Mouse (Mus musculus) neutrophil, adult 65 days (primary cell): ENCODE data around the gene Klc1. TPM values are rescaled to one million over a fixed set of nuclear protein-coding genes. Genes with fewer than 3 reads are reported as not detected.

ENCODE experiments used
- total RNA-seq: library from RNA; stranded (reverse); gene quantifications from 2 replicates; pipeline ENCODE4 v1.2.4, GENCODE M21; 2023

Gene Klc1
- total RNA-seq = 42.7 and 44.9 TPM in 2 replicates

DNA sequence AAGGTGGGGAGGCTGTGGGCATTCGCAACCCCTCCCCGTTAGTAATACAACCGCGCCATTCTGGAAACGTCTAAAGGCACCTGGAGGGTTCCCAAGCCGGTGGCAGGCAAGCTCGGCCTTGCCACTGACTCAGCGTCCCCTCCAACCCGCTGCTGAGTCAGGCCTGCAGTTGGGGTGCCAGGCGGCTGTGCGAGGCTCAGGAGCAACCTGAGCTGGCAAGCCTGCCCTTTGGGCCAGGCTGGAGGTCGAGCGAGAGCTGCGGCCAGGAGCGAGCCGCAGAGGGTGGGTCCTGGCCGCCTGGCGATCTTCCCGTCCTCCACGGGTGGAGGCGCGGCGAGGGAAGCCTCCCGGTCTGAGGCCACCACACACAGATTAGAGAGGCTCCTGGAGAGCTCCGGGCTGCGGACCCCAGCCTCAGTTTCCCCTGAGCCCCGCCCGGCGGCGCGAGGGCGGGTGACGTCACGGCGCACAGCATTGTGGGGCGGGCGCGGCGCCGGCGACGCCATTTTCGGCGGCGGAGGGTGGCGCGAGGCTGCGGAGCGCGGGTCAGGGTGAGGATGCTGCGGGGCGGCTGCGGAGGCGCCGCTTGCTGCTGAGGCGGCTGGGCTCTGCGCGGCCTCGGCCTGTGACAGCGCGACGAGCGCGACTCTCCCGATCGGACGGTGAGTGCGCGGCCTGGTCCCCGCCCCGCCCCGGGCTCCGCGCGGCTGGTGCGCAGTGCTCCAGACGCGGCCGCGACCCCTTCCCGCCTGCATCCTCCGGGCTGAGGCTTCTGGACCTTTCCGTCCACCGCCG is at the start of gene Klc1:
TSS of gene Klc1 (plus strand) at position 469 of the 795 bp plus-strand sequence.

GRCm38 (mm10) chr12:111713004-111713651 is 45.5 kb upstream of the Klc1 start, which contains the start of the genes Bag5 and Apopt1:
Gene Bag5, minus strand, starts transcription at chr12:111713257.
Gene Apopt1, plus strand, starts transcription at chr12:111713261.

GRCm38 (mm10) chr12:111813766-111814617 is 55.3 kb downstream of the Klc1 start, which contains the start of the genes Xrcc3 and Zfyve21:
Gene Xrcc3, minus strand, starts transcription at chr12:111813873.
Gene Zfyve21, plus strand, starts transcription at chr12:111814170.

Other genes with a start within 250 kb of the Klc1 start
- gene Eif5, start 220.8 kb upstream of the Klc1 start, total RNA-seq = 829 and 1,042 TPM in 2 replicates
- gene Mark3, start 184.3 kb upstream of the Klc1 start, total RNA-seq = 55.9 and 72.8 TPM in 2 replicates
- gene Ckb, start 86.5 kb upstream of the Klc1 start, total RNA-seq = 2.4 and 2.6 TPM in 2 replicates
- 1.2 and 2.2 TPM in 2 replicates for gene Trmt61a, start 80.7 kb upstream of the Klc1 start, total RNA-seq
- gene Bag5, start 45.6 kb upstream of the Klc1 start, total RNA-seq = 9.5 and 11.0 TPM in 2 replicates
- gene Apopt1, start 45.6 kb upstream of the Klc1 start, total RNA-seq = 9.8 and 10.3 TPM in 2 replicates
- 2.3 and 6.0 TPM in 2 replicates for gene Xrcc3, start 55.0 kb downstream of the Klc1 start, total RNA-seq
- gene Zfyve21, start 55.3 kb downstream of the Klc1 start, total RNA-seq = 2.7 and 3.9 TPM in 2 replicates
- gene Ppp1r13b, start 149.3 kb downstream of the Klc1 start, total RNA-seq = 1.1 and 1.5 TPM in 2 replicates
- 109 and 127 TPM in 2 replicates for gene Atp5mpl, start 208.1 kb downstream of the Klc1 start, total RNA-seq
- 0.14 TPM in 1 of 2 replicates, not detected in the other for gene Tdrd9, start 212.7 kb downstream of the Klc1 start, total RNA-seq
- gene Rd3l, start 222.5 kb downstream of the Klc1 start, total RNA-seq = not detected in 2 replicates